Mouse (Mus musculus) MEL (cell line): ENCODE results near the gene Cenpp.

Experiments
- CTCF ChIP-seq, 3 experiments: IDR thresholded peaks in 2 of 3; conservative IDR thresholded peaks in 1 of 3; 2 replicates each; pipeline ENCODE4 v1.5.1; 2011 to 2012; ENCODE audit warnings: low read length in 3 of 3, low read depth in 2 of 3, mild to moderate bottlenecking in 2 of 3, improper control_type of control experiment in 1 of 3, inconsistent platforms in 1 of 3, mixed read lengths in 1 of 3, moderate library complexity in 1 of 3; ENCODE audit not compliant: control insufficient read depth in 1 of 3, insufficient read depth in 1 of 3, poor library complexity in 1 of 3, severe bottlenecking in 1 of 3
- E2F4 ChIP-seq: IDR thresholded peaks from 2 replicates; pipeline ENCODE4 v1.6.1; 2011; ENCODE audit warnings: low read depth, low read length, improper control_type of control experiment, borderline replicate concordance
- ELF1 ChIP-seq: IDR thresholded peaks from 2 replicates; pipeline ENCODE4 v1.6.1; 2014; ENCODE audit warnings: low read depth, mild to moderate bottlenecking, inconsistent platforms, low read length, improper control_type of control experiment, moderate library complexity
- EP300 ChIP-seq, 2 experiments: IDR thresholded peaks; 2 replicates each; pipeline ENCODE4 v1.6.1; 2011; ENCODE audit warnings: improper control_type of control experiment in 2 of 2, low read length in 2 of 2, low read depth in 1 of 2, mild to moderate bottlenecking in 1 of 2
- ETS1 ChIP-seq: IDR thresholded peaks from 2 replicates; pipeline ENCODE4 v1.6.1; 2012; ENCODE audit warnings: low read depth, mild to moderate bottlenecking, inconsistent platforms, low read length, improper control_type of control experiment, moderate library complexity
- GABPA ChIP-seq: IDR thresholded peaks from 2 replicates; pipeline ENCODE4 v1.6.1; 2012; ENCODE audit warnings: low read depth, mild to moderate bottlenecking, inconsistent platforms, low read length, improper control_type of control experiment, moderate library complexity
- MAX ChIP-seq: IDR thresholded peaks from 2 replicates; pipeline ENCODE4 v1.6.1; 2011; ENCODE audit warnings: low read length, improper control_type of control experiment
- MAZ ChIP-seq: IDR thresholded peaks from 2 replicates; pipeline ENCODE4 v1.6.1; 2012; ENCODE audit warnings: low read depth, mild to moderate bottlenecking, inconsistent platforms, low read length, improper control_type of control experiment
- MXI1 ChIP-seq: IDR thresholded peaks from 2 replicates; pipeline ENCODE4 v1.6.1; 2011; ENCODE audit warnings: mild to moderate bottlenecking, low read depth, low read length, improper control_type of control experiment
- RAD21 ChIP-seq: IDR thresholded peaks from 2 replicates; pipeline ENCODE4 v1.6.1; 2011; ENCODE audit warnings: mild to moderate bottlenecking, low read depth, low read length, improper control_type of control experiment
- RCOR1 ChIP-seq: IDR thresholded peaks from 2 replicates; pipeline ENCODE4 v1.6.1; 2012; ENCODE audit warnings: low read depth, mild to moderate bottlenecking, inconsistent platforms, low read length, improper control_type of control experiment
- TBP ChIP-seq: IDR thresholded peaks from 2 replicates; pipeline ENCODE4 v1.8.0; 2011; ENCODE audit warnings: low read depth, low read length, improper control_type of control experiment
- TCF12 ChIP-seq: IDR thresholded peaks from 2 replicates; pipeline ENCODE4 v1.6.1; 2014; ENCODE audit warnings: low read depth, mild to moderate bottlenecking, inconsistent platforms, low read length, improper control_type of control experiment, moderate library complexity
- ZMIZ1 ChIP-seq: IDR thresholded peaks from 2 replicates; pipeline ENCODE4 v1.6.1; 2012; ENCODE audit warnings: low read depth, mild to moderate bottlenecking, inconsistent platforms, low read length, improper control_type of control experiment, moderate library complexity

- TF ChIP-seq CTCF (IDR thresholded peaks at IDR 0.05 in 2 of 3, conservative IDR thresholded peaks at IDR 0.05 in 1 of 3; ENCODE audit: control insufficient read depth in 1 of 3, insufficient read depth in 1 of 3, low read depth in 2 of 3, low read length in 3 of 3, poor library complexity in 1 of 3, severe bottlenecking in 1 of 3) (no peak), GABPA (no peak), EP300 (IDR thresholded peaks at IDR 0.05; ENCODE audit: low read depth in 1 of 2, low read length in 2 of 2) (no peak), ZMIZ1 (no peak), TBP (no peak), RCOR1 (no peak), MXI1 (no peak), TCF12 (no peak), MAZ (no peak), RAD21 (no peak), MAX (no peak), E2F4 (no peak), ETS1 (no peak), ELF1 (no peak)
Measured at GRCm38 (mm10) chr13:49480057-49480456, 172.5 kb downstream of the Cenpp start.
